Mouse (Mus musculus) forebrain, embryonic 14.5 days (tissue): ENCODE data around the gene Gm4353. TPM values are rescaled to one million over a fixed set of nuclear protein-coding genes. Genes with fewer than 3 reads are reported as not detected.

Experiments used
- ATAC-seq: fragments of 200-750 bp; cut with Nextera tagmentation; 2 replicates; pipeline ENCODE4 v1.8.0; 2017; ENCODE audit warnings: mild to moderate bottlenecking, moderate library complexity
- DNase-seq: peaks from one replicate; pipeline ENCODE4 v3.0.0-alpha.2; 2015; ENCODE audit warnings: low spot score
- H3K27ac ChIP-seq: fragments of 300-500 bp; sonication (generic); 2 replicates; pipeline ENCODE4 v1.5.1; 2014; ENCODE audit warnings: low read depth, mild to moderate bottlenecking, control low read depth, low read length, moderate library complexity
- H3K27me3 ChIP-seq: fragments of 300-500 bp; sonication (generic); replicated peaks from 2 replicates; pipeline ENCODE4 v1.6.1; 2014; ENCODE audit warnings: low read length, control low read depth, mixed read lengths; ENCODE audit not compliant: control insufficient read depth, insufficient read depth
- H3K36me3 ChIP-seq: fragments of 300-500 bp; sonication (generic); 2 replicates; pipeline ENCODE4 v1.6.1; 2014; ENCODE audit warnings: low read length, control low read depth; ENCODE audit not compliant: control insufficient read depth, insufficient read depth
- H3K4me1 ChIP-seq: fragments of 300-500 bp; sonication (generic); 2 replicates; pipeline ENCODE4 v1.6.1; 2014; ENCODE audit warnings: antibody characterized with exemption, low read length, control low read depth; ENCODE audit not compliant: control insufficient read depth, insufficient read depth
- H3K4me2 ChIP-seq: fragments of 300-500 bp; sonication (generic); 2 replicates; pipeline ENCODE4 v1.6.1; 2014; ENCODE audit warnings: mild to moderate bottlenecking, control low read depth, low read length
- H3K4me3 ChIP-seq: fragments of 300-500 bp; sonication (generic); 2 replicates; pipeline ENCODE4 v1.5.1; 2014; ENCODE audit warnings: low read depth, low read length, control low read depth
- H3K9ac ChIP-seq: fragments of 300-500 bp; sonication (generic); 2 replicates; pipeline ENCODE4 v1.6.1; 2014; ENCODE audit warnings: mild to moderate bottlenecking, low read length, control low read depth, moderate library complexity
- H3K9me3 ChIP-seq: fragments of 300-500 bp; sonication (generic); replicated peaks from 2 replicates; pipeline ENCODE4 v1.6.1; 2016; ENCODE audit warnings: low read length, control low read depth, mixed read lengths; ENCODE audit not compliant: control insufficient read depth
- WGBS: fragments of 180-500 bp; shearing (Covaris S2); extraction: QIAGEN DNeasy Blood & Tissue Kit; methylation state at CpG from one replicate; pipeline ENCODE4 v1.1.7; 2014; 5-methylcytosine and 5-hydroxymethylcytosine counted together
- polyA plus RNA-seq: library from polyadenylated mRNA; unstranded; fragments of >200 nt; fragmentation: Nextera tagmentation; extraction: Ambion mirVana; gene quantifications from 2 replicates; pipeline ENCODE4 v1.2.1, GENCODE M21; 2014

The Gm4353 gene
- polyA plus RNA-seq, 1 experiment from 2014 or later: 1.4 TPM

- Histone ChIP-seq H3K27me3 (no peaks in the 10 kb centered on the region), H3K4me3 (no peak overlapping the region), H3K4me1 (peaks cover 8% of the 10 kb centered on the region), H3K9ac (no peak overlapping the region), H3K27ac (no peak overlapping the region), H3K4me2 (no peak overlapping the region), H3K36me3 (peaks cover 38% of the 10 kb centered on the region), H3K9me3 (no peaks in the 10 kb centered on the region)
- DNase-seq (no peak), ATAC-seq (no peak)
- WGBS: 95% methylated on average over 7 of the region's 7 CpGs
Measured at GRCm38 (mm10) chr7:116099952-116100528, 15.6 kb upstream of the Gm4353 start.

- peak; percentile 82 for DNase-seq
- under 1% methylated on average over 19 of the region's 19 CpGs for WGBS
- peak overlapping the region; percentile 96 for H3K27ac ChIP-seq
- peak; percentile 84 for ATAC-seq
- H3K9me3 ChIP-seq: no peaks in the 10 kb centered on the region
- peak overlapping the region; percentile 64 for H3K4me2 ChIP-seq
- peak overlapping the region; percentile 77 for H3K9ac ChIP-seq
- H3K4me3 ChIP-seq: peak overlapping the region; percentile 60
- no peaks in the 10 kb centered on the region for H3K27me3 ChIP-seq
- no peaks in the 10 kb centered on the region for H3K36me3 ChIP-seq
- peaks cover 18% of the 10 kb centered on the region for H3K4me1 ChIP-seq
Measured at GRCm38 (mm10) chr7:116093466-116093850, 9.0 kb upstream of the Gm4353 start.

- Histone ChIP-seq H3K27me3 (no peaks in the 10 kb centered on the region), H3K4me2 (peak overlapping the region; percentile 64), H3K9ac (peak overlapping the region; percentile 77), H3K9me3 (no peaks in the 10 kb centered on the region), H3K36me3 (no peaks in the 10 kb centered on the region), H3K4me1 (peaks cover 18% of the 10 kb centered on the region), H3K4me3 (peak overlapping the region; percentile 60), H3K27ac (peak overlapping the region; percentile 96)
- peak; percentile 100 for ATAC-seq
- peak; percentile 99 for DNase-seq
- under 1% methylated on average over 38 of the region's 38 CpGs for WGBS
Measured at GRCm38 (mm10) chr7:116092710-116093465, 8.5 kb upstream of the Gm4353 start.

- no peak overlapping the region for H3K4me3 ChIP-seq
- H3K27me3 ChIP-seq: no peaks in the 10 kb centered on the region
- DNase-seq: no peak
- H3K9ac ChIP-seq: no peak overlapping the region
- no peak overlapping the region for H3K27ac ChIP-seq
- H3K36me3 ChIP-seq: no peaks in the 10 kb centered on the region
- no peaks in the 10 kb centered on the region for H3K4me1 ChIP-seq
- 50% methylated on average over 1 of the region's 1 CpGs for WGBS
- ATAC-seq: no peak
- H3K4me2 ChIP-seq: no peak overlapping the region
- H3K9me3 ChIP-seq: no peaks in the 10 kb centered on the region
Measured at GRCm38 (mm10) chr7:116060739-116061138, 23.7 kb downstream of the Gm4353 start.

- DNase-seq (no peak), ATAC-seq (peak; percentile 11; the same call in 1 of the 2 replicates)
- Histone ChIP-seq H3K27me3 (peaks cover 15% of the 10 kb centered on the region), H3K9ac (peak overlapping the region; percentile 42; the same call in 1 of the 2 replicates), H3K4me1 (peaks cover 18% of the 10 kb centered on the region), H3K27ac (no peak overlapping the region), H3K9me3 (no peaks in the 10 kb centered on the region), H3K36me3 (no peaks in the 10 kb centered on the region), H3K4me3 (peak overlapping the region; percentile 50), H3K4me2 (peak overlapping the region; percentile 100)
- 14% methylated on average over 15 of the region's 15 CpGs for WGBS
Measured at GRCm38 (mm10) chr7:116040470-116041019, 43.9 kb downstream of the Gm4353 start.

GRCm38 (mm10) chr7:116039538-116040466, 44.6 kb downstream of the Gm4353 start:
- Histone ChIP-seq H3K27ac (peak overlapping the region; percentile 74), H3K4me1 (peaks cover 22% of the 10 kb centered on the region), H3K9me3 (no peaks in the 10 kb centered on the region), H3K4me3 (peak overlapping the region; percentile 50), H3K27me3 (peaks cover 15% of the 10 kb centered on the region), H3K4me2 (peak overlapping the region; percentile 100), H3K36me3 (no peaks in the 10 kb centered on the region), H3K9ac (peak overlapping the region; percentile 63)
- 0% methylated on average over 48 of the region's 48 CpGs for WGBS
- ATAC-seq (peak; percentile 87), DNase-seq (peak; percentile 95)

GRCm38 (mm10) chr7:116039196-116039537, 45.3 kb downstream of the Gm4353 start, which contains the start of gene 1110004F10Rik:
TSS of gene 1110004F10Rik (plus strand) at chr7:116039397.
- peak within 1 kb of the TSS; percentile 74 for H3K27ac ChIP-seq
- peak within 1 kb of the TSS; percentile 100 for H3K4me2 ChIP-seq
- WGBS: 0% methylated on average over 11 of the region's 11 CpGs
- peak within 1 kb of the TSS; percentile 50 for H3K4me3 ChIP-seq
- peaks cover 23% of the 10 kb centered on the region for H3K4me1 ChIP-seq
- ATAC-seq (0 out of 2 replicates have a peak, but pooled peaks have one; percentile 11), DNase-seq (peak; percentile 42)
- no peaks in the 10 kb centered on the region for H3K9me3 ChIP-seq
- H3K36me3 ChIP-seq: no peaks in the 10 kb centered on the region
- H3K27me3 ChIP-seq: peaks cover 15% of the 10 kb centered on the region
- peak within 1 kb of the TSS; percentile 63 for H3K9ac ChIP-seq

- H3K4me3 ChIP-seq: peak within 1 kb of the TSS; percentile 50
- H3K27me3 ChIP-seq: peaks cover 15% of the 10 kb centered on the region
- no peaks in the 10 kb centered on the region for H3K9me3 ChIP-seq
- H3K9ac ChIP-seq: peak within 1 kb of the TSS; percentile 63
- H3K4me2 ChIP-seq: peak within 1 kb of the TSS; percentile 100
- ATAC-seq (no peak), DNase-seq (peak; percentile 58)
- WGBS: under 1% methylated on average over 11 of the region's 11 CpGs
- peaks cover 23% of the 10 kb centered on the region for H3K4me1 ChIP-seq
- H3K27ac ChIP-seq: peak within 1 kb of the TSS; percentile 74
- no peaks in the 10 kb centered on the region for H3K36me3 ChIP-seq
Measured at GRCm38 (mm10) chr7:116038511-116038910, 45.9 kb downstream of the Gm4353 start, which contains the start of gene Sox6. TSS of gene Sox6 (minus strand) at chr7:116038796.
